Mouse (Mus musculus) megakaryocyte, embryonic 14.5 days (primary cell): ENCODE measurements around the gene Tra2b.

Source experiments
- FLI1 ChIP-seq: IDR thresholded peaks from 2 replicates; pipeline ENCODE4 v1.6.1; 2012; ENCODE audit warnings: low read length, inconsistent platforms, mixed read lengths
- GATA1 ChIP-seq: IDR thresholded peaks from 3 replicates; pipeline ENCODE4 v1.6.1; 2012; ENCODE audit warnings: mixed read lengths, low read length, inconsistent platforms, borderline replicate concordance

GRCm38 (mm10) chr16:22201858-22202257, 63.9 kb downstream of the Tra2b start:
- no peak for TF ChIP-seq GATA1
- TF ChIP-seq FLI1, result no peak
